Mouse (Mus musculus) forebrain, postnatal 0 days (tissue): ENCODE measurements around the gene Krt5. TPM values are rescaled to one million over a fixed set of nuclear protein-coding genes. Genes with fewer than 3 reads are reported as not detected.
"Not testable (repeated sequence)": the region's sequence is repeated elsewhere in the genome, so short reads cannot be mapped to it uniquely, and the experiment has no call there.

Experiments
- ATAC-seq: fragments of 200-750 bp; cut with Nextera tagmentation; 2 replicates; pipeline ENCODE4 v1.8.0; 2017; ENCODE audit warnings: mild to moderate bottlenecking, moderate library complexity
- DNase-seq: peaks from one replicate; pipeline ENCODE4 v3.0.0-alpha.2; 2015
- H3K27ac ChIP-seq: fragments of 300-500 bp; sonication (generic); 2 replicates; pipeline ENCODE4 v1.5.1; 2014; ENCODE audit warnings: low read depth, mild to moderate bottlenecking, antibody characterized with exemption, low read length, moderate library complexity, mixed read lengths
- H3K27me3 ChIP-seq: fragments of 300-500 bp; sonication (generic); 2 replicates; pipeline ENCODE4 v1.6.1; 2014; ENCODE audit warnings: mild to moderate bottlenecking, low read length, mixed read lengths; ENCODE audit not compliant: insufficient read depth
- H3K36me3 ChIP-seq: fragments of 300-500 bp; sonication (generic); 2 replicates; pipeline ENCODE4 v1.6.1; 2014; ENCODE audit warnings: mild to moderate bottlenecking, moderate library complexity; ENCODE audit not compliant: insufficient read depth
- H3K4me1 ChIP-seq: fragments of 300-500 bp; sonication (generic); 2 replicates; pipeline ENCODE4 v1.6.1; 2014; ENCODE audit warnings: antibody characterized with exemption; ENCODE audit not compliant: insufficient read depth
- H3K4me2 ChIP-seq: fragments of 300-500 bp; sonication (generic); 2 replicates; pipeline ENCODE4 v1.6.1; 2014; ENCODE audit warnings: low read depth, mild to moderate bottlenecking, moderate library complexity
- H3K4me3 ChIP-seq: fragments of 300-500 bp; sonication (generic); 2 replicates; pipeline ENCODE4 v1.5.1; 2014; ENCODE audit warnings: low read depth, low read length, mixed read lengths
- H3K9ac ChIP-seq: fragments of 300-500 bp; sonication (generic); 2 replicates; pipeline ENCODE4 v1.6.1; 2014; ENCODE audit warnings: mild to moderate bottlenecking
- H3K9me3 ChIP-seq: fragments of 300-500 bp; sonication (generic); 2 replicates; pipeline ENCODE4 v1.6.1; 2016; ENCODE audit warnings: low read length
- CTCF ChIP-seq: sonication (generic); IDR thresholded peaks from 2 replicates; pipeline ENCODE4 v1.5.1; 2016; ENCODE audit warnings: antibody characterized with exemption, control low read depth, low read depth
- WGBS: fragments of 180-500 bp; shearing (Covaris S2); extraction: QIAGEN DNeasy Blood & Tissue Kit; methylation state at CpG from one replicate; pipeline ENCODE4 v1.1.7; 2014; 5-methylcytosine and 5-hydroxymethylcytosine counted together
- microRNA-seq, 2 experiments: library from miRNA; unstranded; fragments of <30 nt; microRNA quantifications; one replicate each; pipeline ENCODE4; 2016
- polyA plus RNA-seq: library from polyadenylated mRNA; unstranded; fragments of >200 nt; fragmentation: Nextera tagmentation; extraction: Ambion mirVana; gene quantifications from 2 replicates; pipeline ENCODE4 v1.2.1, GENCODE M21; 2015
- total RNA-seq: library from RNA; depleted of rRNA; stranded (reverse); fragments of >200 nt; gene quantifications from 2 replicates; pipeline ENCODE4 v1.2.3, GENCODE M21; 2014; rRNA removed

Gene Krt5
- total and polyA plus RNA-seq, 2 experiments from 2014 or later, result not detected

DNA sequence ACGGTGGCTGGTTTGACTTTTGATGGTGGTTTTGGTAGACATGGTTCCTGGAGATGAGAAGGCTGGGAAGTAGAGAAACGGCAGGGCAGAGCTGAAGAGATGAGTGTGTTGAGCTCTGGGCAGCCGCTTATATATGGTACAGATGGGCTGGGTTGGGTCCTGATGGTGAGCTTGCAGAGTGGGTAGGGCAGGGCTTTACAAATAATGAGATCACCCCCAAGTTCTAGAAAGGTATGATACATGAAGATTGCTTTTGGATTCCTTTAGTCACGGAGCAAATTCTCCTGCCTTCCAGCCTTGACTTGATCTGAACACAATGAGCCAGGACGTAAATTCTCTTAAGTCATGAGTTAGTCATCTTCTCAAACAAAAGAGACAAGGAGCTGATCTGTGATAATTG is 18.5 kb downstream of the Krt5 start, which contains the start of gene Krt6a:
Krt6a (minus strand) TSS at position 101 of the 400 bp plus-strand sequence.
- no peak for DNase-seq
- Histone ChIP-seq H3K9ac (no peak within 1 kb of the TSS), H3K27ac (no peak within 1 kb of the TSS), H3K27me3 (no peaks in the 10 kb centered on the region), H3K36me3 (no peaks in the 10 kb centered on the region), H3K4me2 (no peak within 1 kb of the TSS), H3K4me3 (no peak within 1 kb of the TSS), H3K9me3 (no peaks in the 10 kb centered on the region), H3K4me1 (no peaks in the 10 kb centered on the region)
- TF ChIP-seq CTCF, result no peak
- ATAC-seq, result no peak
- 87% methylated on average over 5 of the region's 5 CpGs for WGBS

DNA sequence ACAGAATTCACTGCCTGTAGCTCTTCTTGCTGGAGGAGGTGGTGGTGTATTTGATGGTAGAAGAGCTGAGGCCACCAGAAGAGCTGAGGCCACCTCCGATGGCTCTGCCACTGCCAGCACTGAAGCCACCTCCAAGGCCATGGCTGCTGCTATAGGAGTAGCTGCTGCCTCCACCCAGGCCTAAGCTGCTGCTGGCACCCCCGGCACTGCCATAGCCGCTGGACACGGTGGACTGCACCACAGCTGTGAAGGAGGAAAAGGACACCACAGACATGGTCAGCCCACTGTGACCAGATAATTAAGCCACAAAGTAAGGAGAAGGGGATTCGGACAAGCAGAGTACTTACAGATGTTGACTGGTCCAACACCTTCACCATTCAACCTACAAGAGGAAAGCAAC is 22.2 kb downstream of the Krt5 start:
- H3K4me2 ChIP-seq, H3K4me3 ChIP-seq, H3K9me3 ChIP-seq, H3K36me3 ChIP-seq, H3K9ac ChIP-seq, H3K4me1 ChIP-seq, H3K27ac ChIP-seq, ATAC-seq, DNase-seq, H3K27me3 ChIP-seq: not testable (repeated sequence)
- WGBS, result 98% methylated on average over 5 of the region's 5 CpGs

DNA sequence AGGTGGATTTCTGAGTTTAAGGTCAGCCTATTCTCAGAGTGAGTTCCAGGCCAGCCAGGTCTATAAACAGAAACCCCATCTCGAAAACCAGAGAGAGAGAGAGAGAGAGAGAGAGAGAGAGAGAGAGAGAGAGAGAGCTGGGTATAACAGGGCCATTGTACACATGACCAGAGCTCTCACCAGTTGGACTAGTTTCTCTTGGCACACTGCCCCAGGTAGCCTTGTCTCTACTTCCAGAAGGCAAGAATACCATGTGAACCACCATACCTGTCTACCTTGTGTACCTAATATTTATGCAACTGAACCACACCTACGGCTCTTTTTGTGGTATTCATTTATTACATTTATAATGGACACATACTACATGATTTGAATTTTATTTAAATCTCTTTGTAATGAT is 24.5 kb downstream of the Krt5 start:
- Histone ChIP-seq H3K27me3 (no peaks in the 10 kb centered on the region), H3K36me3 (no peaks in the 10 kb centered on the region), H3K9ac (no peak overlapping the region), H3K27ac (no peak overlapping the region), H3K4me2 (no peak overlapping the region), H3K4me1 (no peaks in the 10 kb centered on the region), H3K9me3 (no peaks in the 10 kb centered on the region), H3K4me3 (no peak overlapping the region)
- ATAC-seq (no peak), DNase-seq (no peak)
- TF ChIP-seq CTCF, result no peak
- 66% methylated on average over 2 of the region's 2 CpGs for WGBS

DNA sequence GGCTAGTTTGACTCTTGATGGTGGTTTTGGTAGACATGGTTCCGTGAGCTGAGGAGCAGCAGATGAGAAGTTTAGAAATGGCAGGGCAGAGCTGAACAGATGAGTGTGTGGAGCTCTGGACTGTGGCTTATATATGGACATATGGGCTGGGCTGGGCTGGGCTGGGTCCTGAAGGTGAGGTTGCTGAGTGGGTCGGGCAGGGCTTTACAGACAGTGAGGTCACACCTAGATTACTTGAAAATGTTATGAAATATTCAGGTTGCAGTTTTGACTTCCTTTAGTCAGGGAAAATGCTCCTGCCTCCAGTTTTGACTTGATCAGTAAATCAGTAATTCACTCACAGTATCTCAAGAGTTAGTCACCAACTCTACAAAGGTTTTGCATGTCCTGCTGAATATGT is 32.5 kb downstream of the Krt5 start, which contains the start of gene Krt6b:
Krt6b (minus strand) TSS at position 101 of the 400 bp plus-strand sequence.
- no peak within 1 kb of the TSS for H3K4me3 ChIP-seq
- no peaks in the 10 kb centered on the region for H3K4me1 ChIP-seq
- H3K9ac ChIP-seq, result no peak within 1 kb of the TSS
- no peaks in the 10 kb centered on the region for H3K9me3 ChIP-seq
- H3K27ac ChIP-seq, result no peak within 1 kb of the TSS
- ATAC-seq, result no peak
- no peak for TF ChIP-seq CTCF
- no peak for DNase-seq
- H3K36me3 ChIP-seq, result no peaks in the 10 kb centered on the region
- no peaks in the 10 kb centered on the region for H3K27me3 ChIP-seq
- WGBS, result 91% methylated on average over 2 of the region's 2 CpGs
- no peak within 1 kb of the TSS for H3K4me2 ChIP-seq

DNA sequence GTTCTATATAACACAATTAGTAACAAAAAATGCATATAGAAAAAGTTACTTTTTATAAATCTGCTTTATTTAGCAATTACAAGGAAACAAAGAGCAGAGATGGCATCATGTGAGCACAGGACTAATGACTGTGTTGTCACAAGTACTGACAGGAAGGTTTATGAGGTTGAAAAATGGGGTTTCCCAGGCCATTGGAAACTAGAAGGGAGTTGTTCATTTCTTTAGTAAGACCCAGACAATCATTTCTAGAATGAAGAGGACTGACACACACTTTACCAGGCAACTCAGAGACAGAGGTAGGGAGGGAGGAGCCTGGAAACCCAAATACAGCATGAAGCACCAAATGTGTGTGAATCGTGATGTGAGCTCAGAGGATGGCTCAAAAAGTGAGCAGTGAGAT is 36.7 kb downstream of the Krt5 start:
- Histone ChIP-seq H3K4me3 (no peak overlapping the region), H3K36me3 (no peaks in the 10 kb centered on the region), H3K9ac (no peak overlapping the region), H3K4me2 (no peak overlapping the region), H3K27me3 (no peaks in the 10 kb centered on the region), H3K9me3 (no peaks in the 10 kb centered on the region), H3K27ac (no peak overlapping the region), H3K4me1 (no peaks in the 10 kb centered on the region)
- 82% methylated on average over 1 of the region's 1 CpGs for WGBS
- TF ChIP-seq CTCF, result no peak
- ATAC-seq (no peak), DNase-seq (no peak)

Small RNA genes within 50 kb of the gene (microRNA-seq; reads per million reads assigned to microRNA genes)
- gene Gm44323 (0 reads per million in 2 experiments), gene Gm44342 (0 reads per million in 2 experiments), gene Gm44383 (0 reads per million in 2 experiments)

Other genes with a start within 250 kb of the Krt5 start
- gene Krt81, start 249.1 kb downstream of the Krt5 start, total RNA-seq, result not detected in 2 replicates
- not detected in 2 replicates for gene Krt81, start 249.1 kb downstream of the Krt5 start, polyA plus RNA-seq
- gene Krt86, start 239.4 kb downstream of the Krt5 start, total RNA-seq, result 0.14 TPM in 1 of 2 replicates, not detected in the other
- gene Krt86, start 239.4 kb downstream of the Krt5 start, polyA plus RNA-seq, result 0.11 and 0.19 TPM in 2 replicates
- not detected in 2 replicates for gene Krt83, start 221.4 kb downstream of the Krt5 start, total RNA-seq
- gene Krt83, start 221.4 kb downstream of the Krt5 start, polyA plus RNA-seq, result not detected in 2 replicates
- not detected in 2 replicates for gene Gm49425, start 195.6 kb downstream of the Krt5 start, total RNA-seq
- gene Gm49425, start 195.6 kb downstream of the Krt5 start, polyA plus RNA-seq, result not detected in 2 replicates
- not detected in 2 replicates for gene Krt84, start 180.1 kb downstream of the Krt5 start, total RNA-seq
- not detected in 2 replicates for gene Krt84, start 180.1 kb downstream of the Krt5 start, polyA plus RNA-seq
- gene Krt82, start 162.2 kb downstream of the Krt5 start, total RNA-seq, result not detected in 2 replicates
- not detected in 2 replicates for gene Krt82, start 162.2 kb downstream of the Krt5 start, polyA plus RNA-seq
- 0.29 TPM in 1 of 2 replicates, not detected in the other for gene Krt90, start 149.9 kb downstream of the Krt5 start, total RNA-seq
- gene Krt90, start 149.9 kb downstream of the Krt5 start, polyA plus RNA-seq, result 0.10 and 0.29 TPM in 2 replicates
- 0.10 and 0.15 TPM in 2 replicates for gene Krt75, start 139.0 kb downstream of the Krt5 start, total RNA-seq
- gene Krt75, start 139.0 kb downstream of the Krt5 start, polyA plus RNA-seq, result 0.05 and 0.19 TPM in 2 replicates
- gene Gm5414, start 84.7 kb downstream of the Krt5 start, total RNA-seq, result not detected in 2 replicates
- not detected in 2 replicates for gene Gm5414, start 84.7 kb downstream of the Krt5 start, polyA plus RNA-seq
- gene Gm5478, start 65.5 kb downstream of the Krt5 start, total RNA-seq, result not detected in 2 replicates
- gene Gm5478, start 65.5 kb downstream of the Krt5 start, polyA plus RNA-seq, result not detected in 2 replicates
- gene Krt6b, start 32.6 kb downstream of the Krt5 start, total RNA-seq, result not detected in 2 replicates
- gene Krt6b, start 32.6 kb downstream of the Krt5 start, polyA plus RNA-seq, result not detected in 2 replicates
- not detected in 2 replicates for gene Krt6a, start 18.6 kb downstream of the Krt5 start, total RNA-seq
- gene Krt6a, start 18.6 kb downstream of the Krt5 start, polyA plus RNA-seq, result not detected in 2 replicates
- gene Krt71, start 30.2 kb upstream of the Krt5 start, total RNA-seq, result 0.08 and 0.43 TPM in 2 replicates
- gene Krt71, start 30.2 kb upstream of the Krt5 start, polyA plus RNA-seq, result not detected in 2 replicates
- gene Krt72, start 73.6 kb upstream of the Krt5 start, total RNA-seq, result not detected in 2 replicates
- not detected in 2 replicates for gene Krt72, start 73.6 kb upstream of the Krt5 start, polyA plus RNA-seq
- 0.24 and 0.38 TPM in 2 replicates for gene Krt73, start 89.4 kb upstream of the Krt5 start, total RNA-seq
- gene Krt73, start 89.4 kb upstream of the Krt5 start, polyA plus RNA-seq, result 0.54 and 0.69 TPM in 2 replicates
- 0.15 and 0.29 TPM in 2 replicates for gene Krt2, start 105.3 kb upstream of the Krt5 start, total RNA-seq
- 0.05 and 0.11 TPM in 2 replicates for gene Krt2, start 105.3 kb upstream of the Krt5 start, polyA plus RNA-seq
- gene Krt1, start 137.9 kb upstream of the Krt5 start, total RNA-seq, result 9.2 and 12.3 TPM in 2 replicates
- 18.1 and 20.9 TPM in 2 replicates for gene Krt1, start 137.9 kb upstream of the Krt5 start, polyA plus RNA-seq
- 3.7 and 7.7 TPM in 2 replicates for gene Krt77, start 156.8 kb upstream of the Krt5 start, total RNA-seq
- 1.5 and 2.1 TPM in 2 replicates for gene Krt77, start 156.8 kb upstream of the Krt5 start, polyA plus RNA-seq
- gene Krt76, start 180.0 kb upstream of the Krt5 start, total RNA-seq, result not detected in 2 replicates
- not detected in 2 replicates for gene Krt76, start 180.0 kb upstream of the Krt5 start, polyA plus RNA-seq
- gene Krt4, start 211.8 kb upstream of the Krt5 start, total RNA-seq, result not detected in 2 replicates
- not detected in 2 replicates for gene Krt4, start 211.8 kb upstream of the Krt5 start, polyA plus RNA-seq
- gene Krt79, start 227.4 kb upstream of the Krt5 start, total RNA-seq, result 0.14 and 0.31 TPM in 2 replicates
- 0.34 and 0.44 TPM in 2 replicates for gene Krt79, start 227.4 kb upstream of the Krt5 start, polyA plus RNA-seq
- gene Krt78, start 241.4 kb upstream of the Krt5 start, total RNA-seq, result not detected in 2 replicates
- not detected in 2 replicates for gene Krt78, start 241.4 kb upstream of the Krt5 start, polyA plus RNA-seq